In the genomic region with DNA sequence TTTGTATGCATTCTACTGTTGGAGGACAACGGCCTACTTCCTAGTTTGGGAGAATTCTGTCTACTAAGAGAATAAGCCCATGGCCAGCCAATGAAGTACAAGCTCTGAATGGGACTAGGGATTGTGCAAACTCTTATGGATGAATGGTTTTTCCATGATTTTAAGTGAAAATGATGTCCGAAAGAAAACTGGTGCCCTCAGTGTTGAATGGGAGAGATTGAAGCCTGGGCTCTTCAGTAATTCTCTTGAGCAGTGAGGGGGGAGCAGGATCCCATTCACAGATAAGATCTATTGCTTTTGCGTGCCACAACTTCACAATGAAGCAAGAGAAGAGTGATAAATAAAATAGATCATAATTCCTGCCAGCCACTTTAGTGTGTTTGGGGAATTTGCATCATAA, we compare ENCODE assay signal across 24 mouse cellular contexts.
"Had no signal": no experiment of that assay in that cellular context is flagged by ENCODE, and none has a peak within 500 bp of the region (broad histone marks: within the 10 kb centered on the region; RNA-seq: fewer than 3 reads in every experiment).

No protein-coding gene starts in this region.

- H3K4me2 ChIP-seq: heart, embryonic 12.5 days; hindbrain, embryonic 12.5 days; hindbrain, embryonic 14.5 days; intestine, embryonic 15.5 days; limb, embryonic 13.5 days; limb, embryonic 15.5 days had no signal

- H3K27ac ChIP-seq: gastrocnemius, adult 2 months; heart, embryonic 10.5 days; hindbrain, embryonic 10.5 days; hindbrain, embryonic 12.5 days; hindbrain, embryonic 14.5 days; intestine, embryonic 15.5 days; layer of hippocampus, adult 2 months; limb, embryonic 13.5 days; limb, embryonic 15.5 days had no signal

- H3K9me3 ChIP-seq: heart, embryonic 10.5 days; heart, embryonic 12.5 days; hindbrain, embryonic 10.5 days; hindbrain, embryonic 12.5 days; intestine, embryonic 15.5 days; limb, embryonic 13.5 days; limb, embryonic 15.5 days had no signal

- H3K4me1 ChIP-seq: heart, embryonic 10.5 days; heart, embryonic 12.5 days; hindbrain, embryonic 10.5 days; hindbrain, embryonic 12.5 days; intestine, embryonic 15.5 days; limb, embryonic 13.5 days; limb, embryonic 15.5 days had no signal

- H3K27me3 ChIP-seq: heart, embryonic 12.5 days; hindbrain, embryonic 12.5 days; intestine, embryonic 15.5 days; limb, embryonic 13.5 days; limb, embryonic 15.5 days had no signal

- H3K36me3 ChIP-seq: heart, embryonic 10.5 days; heart, embryonic 12.5 days; hindbrain, embryonic 10.5 days; hindbrain, embryonic 12.5 days; intestine, embryonic 15.5 days; limb, embryonic 13.5 days; limb, embryonic 15.5 days had no signal

- H3K9ac ChIP-seq: heart, embryonic 12.5 days; hindbrain, embryonic 12.5 days; hindbrain, embryonic 14.5 days; intestine, embryonic 15.5 days; limb, embryonic 13.5 days; limb, embryonic 15.5 days had no signal

- DNase-seq: gastrocnemius, adult 2 months; gastrocnemius, postnatal 10 days; gastrocnemius, postnatal 25 days; heart, adult 18-20 months; heart, postnatal 10 days; heart, postnatal 4 days; kidney, adult 18-20 months; kidney, adult 8-10 months; kidney, postnatal 10 days; kidney, postnatal 25 days; kidney, postnatal 4 days; left cerebral cortex, postnatal 4 days had no signal

- H3K4me3 ChIP-seq: gastrocnemius, adult 2 months; heart, embryonic 10.5 days; heart, embryonic 12.5 days; hindbrain, embryonic 10.5 days; hindbrain, embryonic 12.5 days; intestine, embryonic 15.5 days; layer of hippocampus, adult 2 months; limb, embryonic 13.5 days; limb, embryonic 15.5 days had no signal

- ATAC-seq: hindbrain, embryonic 16.5 days; inflammation-experienced regulatory T-cells, adult 6 months; intestine, embryonic 15.5 days; intestine, postnatal 0 days had no signal
